ENCODE assay signal across 7 mouse cellular contexts in genomic region chr7:44895593-44896434, GRCm38 (mm10). TPM values are rescaled to one million over a fixed set of nuclear protein-coding genes. Genes with fewer than 3 reads are reported as not detected.
DNase-seq lines count a peak whose midpoint lies in the region; ATAC-seq lines count a peak whose summit lies in the region.

Gene Fuz, plus strand, starts transcription at chr7:44896079.

- peak within 1 kb of the TSS; percentile 73 for H3K4me2 ChIP-seq in intestine, embryonic 16.5 days (ENCODE audit: low read depth, low read length)
- H3K4me2 ChIP-seq in midbrain, embryonic 11.5 days: peak within 1 kb of the TSS; percentile 68

- no peaks in the 10 kb centered on the region for H3K9me3 ChIP-seq in intestine, embryonic 16.5 days (ENCODE audit: control insufficient read depth, low read length)
- H3K9me3 ChIP-seq in midbrain, embryonic 11.5 days (ENCODE audit: control insufficient read depth, low read length): no peaks in the 10 kb centered on the region

- H3K27me3 ChIP-seq in intestine, embryonic 16.5 days (replicated peaks; ENCODE audit: control insufficient read depth, insufficient read depth, low read length): no peaks in the 10 kb centered on the region
- H3K27me3 ChIP-seq in midbrain, embryonic 11.5 days (ENCODE audit: control insufficient read depth, insufficient read depth, low read length): no peaks in the 10 kb centered on the region

- H3K4me3 ChIP-seq in intestine, embryonic 16.5 days (ENCODE audit: low read length): peak within 1 kb of the TSS; percentile 75
- peak within 1 kb of the TSS; percentile 58 for H3K4me3 ChIP-seq in midbrain, embryonic 11.5 days (ENCODE audit: low read depth, low read length)

- peak; percentile 49 for ATAC-seq in intestine, embryonic 16.5 days
- ATAC-seq in midbrain, embryonic 11.5 days (ENCODE audit: low FRiP score): peak; percentile 74

- peak; percentile 90 for DNase-seq in adrenal gland, adult 8-10 months
- DNase-seq in embryo, embryonic 9.5 days (ENCODE audit: extremely low spot score): peak; percentile 91
- DNase-seq in gastrocnemius, postnatal 4 days (ENCODE audit: low spot score in 2 of 2): peak; percentile 73 to 90
- peak; percentile 89 to 93 for DNase-seq in left cerebral cortex, postnatal 36 days (ENCODE audit: low spot score in 2 of 2)
- peak; percentile 99 for DNase-seq in midbrain, embryonic 11.5 days (ENCODE audit: low spot score, missing footprints)
- peak; percentile 91 for DNase-seq in skeletal muscle tissue, adult 2 months (ENCODE audit: low read depth, low spot score)

- peak within 1 kb of the TSS; percentile 76 for H3K9ac ChIP-seq in intestine, embryonic 16.5 days (ENCODE audit: low read depth, low read length)
- H3K9ac ChIP-seq in midbrain, embryonic 11.5 days (ENCODE audit: low read length): peak within 1 kb of the TSS; percentile 81

- H3K4me1 ChIP-seq in intestine, embryonic 16.5 days (ENCODE audit: control insufficient read depth, insufficient read depth, low read length): peaks cover 39% of the 10 kb centered on the region
- peaks cover 48% of the 10 kb centered on the region for H3K4me1 ChIP-seq in midbrain, embryonic 11.5 days (ENCODE audit: control insufficient read depth, insufficient read depth, low read length)

- H3K27ac ChIP-seq in intestine, embryonic 16.5 days (ENCODE audit: low read length): peak within 1 kb of the TSS; percentile 88
- H3K27ac ChIP-seq in midbrain, embryonic 11.5 days (ENCODE audit: low read depth, low read length): peak within 1 kb of the TSS; percentile 81

- WGBS in intestine, embryonic 16.5 days: 1% methylated on average over 34 of the region's 34 CpGs
- WGBS in midbrain, embryonic 11.5 days: under 1% methylated on average over 34 of the region's 34 CpGs

- H3K36me3 ChIP-seq in intestine, embryonic 16.5 days (ENCODE audit: control insufficient read depth, insufficient read depth, low read length): no peaks in the 10 kb centered on the region
- peaks cover 4% of the 10 kb centered on the region; the same call in 1 of the 2 replicates for H3K36me3 ChIP-seq in midbrain, embryonic 11.5 days (ENCODE audit: control insufficient read depth, insufficient read depth, low read length)

- intact Hi-C loops in left cerebral cortex, postnatal 36 days (cut with DNase I): no loop called here

RNA-seq across cellular contexts. Expression of gene Fuz, which starts in this region (rescaled TPM):
- total RNA-seq in adrenal gland, adult 8-10 months (2022): 10 to 100 TPM; 27.2 to 46.8 (median 38.4) TPM
- total RNA-seq in gastrocnemius, postnatal 4 days (2021): 10 to 100 TPM; 16.1 to 18.4 TPM
- 18.2 and 19.4 TPM in 2 replicates for polyA plus RNA-seq in intestine, embryonic 16.5 days (2015; fragmentation: Nextera tagmentation; extraction: Ambion mirVana)
- 10 to 100 TPM; 18.2 to 20.6 TPM for total RNA-seq in left cerebral cortex, postnatal 36 days (2021)
- polyA plus RNA-seq in midbrain, embryonic 11.5 days (2014; fragmentation: Nextera tagmentation; extraction: Ambion mirVana): 18.8 and 23.1 TPM in 2 replicates

Comparison
In these comparisons a context has a peak if more than half of its experiments do, and no peak if none do; other contexts are left out.
1. Peak in every context shown above with its lines: DNase-seq, ATAC-seq, H3K4me3 ChIP-seq and H3K27ac ChIP-seq.